Mouse (Mus musculus): ENCODE data around the gene Cd200r4. TPM values are rescaled to one million over a fixed set of nuclear protein-coding genes. Genes with fewer than 3 reads are reported as not detected.

The Cd200r4 gene
- not detected in 2 replicates for polyA plus RNA-seq (2012)

DNA sequence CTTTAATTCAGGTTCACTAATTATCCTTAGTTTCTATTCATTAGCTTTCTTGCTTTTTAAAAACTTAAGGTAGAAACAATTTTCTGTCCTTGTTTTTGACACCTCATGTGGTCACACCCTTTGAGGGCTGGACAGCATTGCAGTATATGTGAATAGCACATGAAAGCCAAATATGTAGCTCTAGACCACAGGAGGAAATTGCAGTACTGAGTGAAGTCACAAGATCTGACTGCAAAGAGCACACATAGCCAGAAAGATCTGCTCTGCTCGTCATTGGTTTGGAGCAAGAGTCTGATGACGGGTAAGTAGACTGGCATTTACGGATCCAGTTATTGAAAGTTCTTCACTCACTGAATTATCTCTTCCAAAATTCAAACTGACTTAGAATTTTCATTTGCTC is at the start of gene Cd200r4:
Cd200r4 (plus strand) TSS at position 190 of the 400 bp plus-strand sequence.
- H3K4me3 ChIP-seq (replicated peaks) = no peak within 1 kb of the TSS
- H3K9me3 ChIP-seq (ENCODE audit: control insufficient read depth, low read length) = no peaks in the 10 kb centered on the region
- H3K36me3 ChIP-seq (ENCODE audit: control insufficient read depth) = no peaks in the 10 kb centered on the region
- no peak for TF ChIP-seq GATA1 (IDR thresholded peaks at IDR 0.05; ENCODE audit: low read length)
- no peak for TF ChIP-seq TAL1 (IDR thresholded peaks at IDR 0.05; ENCODE audit: low read length)
- no peaks in the 10 kb centered on the region for H3K27me3 ChIP-seq (ENCODE audit: control insufficient read depth)
- no peaks in the 10 kb centered on the region for H3K4me1 ChIP-seq (ENCODE audit: control insufficient read depth)

DNA sequence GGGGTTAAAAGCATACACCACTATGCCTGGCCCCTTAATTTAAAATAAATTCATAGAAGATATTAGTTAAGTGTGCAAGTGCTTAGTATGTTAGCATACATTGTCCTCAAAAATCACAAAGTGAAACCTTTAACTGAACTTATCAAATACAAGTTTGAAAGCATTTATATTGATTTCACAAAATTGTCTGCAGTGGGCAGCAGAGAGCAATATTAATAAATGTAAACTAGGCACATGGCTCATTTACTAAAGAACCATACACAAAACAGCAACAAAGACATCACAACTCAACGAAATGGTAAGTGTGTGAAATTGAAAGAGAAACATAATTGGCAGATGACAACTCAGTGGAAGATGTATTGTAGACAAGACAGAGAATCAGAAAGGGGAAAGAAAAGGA is 49.7 kb upstream of the Cd200r4 start:
- Histone ChIP-seq H3K27me3 (ENCODE audit: control insufficient read depth) (0 out of 2 replicates have a peak, but pooled peaks cover 2% of the 10 kb centered on the region), H3K4me1 (ENCODE audit: control insufficient read depth) (peaks cover 16% of the 10 kb centered on the region), H3K4me3 (replicated peaks) (no peak overlapping the region), H3K36me3 (ENCODE audit: control insufficient read depth) (no peaks in the 10 kb centered on the region), H3K9me3 (ENCODE audit: control insufficient read depth, low read length) (no peaks in the 10 kb centered on the region)
- TF ChIP-seq GATA1 (IDR thresholded peaks at IDR 0.05; ENCODE audit: low read length) = no peak
- no peak for TF ChIP-seq TAL1 (IDR thresholded peaks at IDR 0.05; ENCODE audit: low read length)

DNA sequence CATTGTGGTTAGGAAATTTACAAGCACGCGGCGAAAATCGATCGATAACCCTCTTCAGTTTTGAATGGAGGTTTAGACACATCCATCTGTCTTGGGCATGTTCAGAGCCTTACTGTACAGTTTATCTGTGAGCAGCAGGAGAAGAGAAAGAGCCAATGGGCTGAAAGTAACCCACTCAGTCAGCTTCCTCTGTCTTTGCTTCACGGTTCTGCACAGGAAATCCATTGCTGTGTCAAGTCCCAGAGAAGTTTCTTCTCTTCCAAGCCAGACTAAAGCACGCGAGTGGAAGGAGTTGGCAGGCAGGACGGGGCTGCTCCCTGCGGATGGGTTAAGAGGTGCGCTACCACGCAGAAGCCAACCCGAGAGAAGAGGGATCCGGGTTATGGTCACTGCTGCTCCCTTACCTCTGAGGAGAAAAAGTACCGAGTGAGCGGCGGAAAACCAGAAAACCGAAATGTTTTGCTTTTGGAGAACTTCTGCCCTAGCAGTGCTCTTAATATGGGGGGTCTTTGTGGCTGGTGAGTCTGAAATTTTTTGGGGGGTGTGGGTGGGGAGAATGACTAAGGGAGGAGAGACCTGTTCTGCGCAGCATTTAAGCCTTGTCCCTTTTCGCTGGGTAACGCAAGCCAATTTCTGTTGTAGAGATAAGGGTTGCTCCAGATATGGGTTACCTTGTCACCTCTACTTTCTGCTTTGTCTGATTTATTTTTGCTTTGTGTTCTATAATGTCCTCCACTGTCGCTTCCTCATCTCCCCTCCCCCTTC is 45.8 kb upstream of the Cd200r4 start, which contains the start of gene Cd200r1:
Cd200r1 (plus strand) TSS at position 182 of the 765 bp plus-strand sequence.
- TF ChIP-seq TAL1 (IDR thresholded peaks at IDR 0.05; ENCODE audit: low read length) = no peak
- TF ChIP-seq GATA1 (IDR thresholded peaks at IDR 0.05; ENCODE audit: low read length) = no peak
- H3K9me3 ChIP-seq (ENCODE audit: control insufficient read depth, low read length) = no peaks in the 10 kb centered on the region
- H3K4me1 ChIP-seq (ENCODE audit: control insufficient read depth) = peaks cover 17% of the 10 kb centered on the region
- no peaks in the 10 kb centered on the region for H3K36me3 ChIP-seq (ENCODE audit: control insufficient read depth)
- 0 out of 2 replicates have a peak, but pooled peaks cover 2% of the 10 kb centered on the region for H3K27me3 ChIP-seq (ENCODE audit: control insufficient read depth)
- peak within 1 kb of the TSS; percentile 57 for H3K4me3 ChIP-seq (replicated peaks)

DNA sequence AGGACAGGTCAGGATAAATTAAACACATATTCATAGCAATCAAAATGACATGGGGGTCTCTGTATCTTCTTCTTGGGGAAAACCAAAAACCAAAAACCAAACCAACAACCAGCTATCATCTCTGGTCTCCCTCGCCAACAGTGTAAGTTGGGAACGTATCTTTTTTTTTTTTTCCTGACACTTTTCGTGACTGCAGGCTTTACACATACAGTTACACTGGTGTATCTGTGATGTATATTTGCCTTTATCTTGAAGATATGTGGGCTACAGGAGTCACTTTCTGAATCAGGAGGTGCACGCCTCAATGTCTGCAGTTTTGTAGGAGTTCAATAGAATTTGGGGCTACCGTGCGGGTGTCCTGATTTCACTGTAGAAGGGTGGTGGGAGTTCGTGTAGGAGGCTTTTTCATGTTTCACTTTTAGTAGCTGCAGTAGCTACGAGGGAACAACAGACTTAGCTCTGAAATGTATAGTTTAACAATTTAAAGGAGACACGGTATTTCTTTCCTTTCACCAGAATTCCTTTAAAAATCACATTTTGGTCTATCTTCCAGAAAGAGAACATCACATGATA is 45.1 kb upstream of the Cd200r4 start:
- Histone ChIP-seq H3K9me3 (ENCODE audit: control insufficient read depth, low read length) (no peaks in the 10 kb centered on the region), H3K4me1 (ENCODE audit: control insufficient read depth) (peaks cover 17% of the 10 kb centered on the region), H3K27me3 (ENCODE audit: control insufficient read depth) (0 out of 2 replicates have a peak, but pooled peaks cover 2% of the 10 kb centered on the region), H3K4me3 (replicated peaks) (peak overlapping the region; percentile 57), H3K36me3 (ENCODE audit: control insufficient read depth) (no peaks in the 10 kb centered on the region)
- TF ChIP-seq TAL1 (IDR thresholded peaks at IDR 0.05; ENCODE audit: low read length) (no peak), GATA1 (IDR thresholded peaks at IDR 0.05; ENCODE audit: low read length) (no peak)

DNA sequence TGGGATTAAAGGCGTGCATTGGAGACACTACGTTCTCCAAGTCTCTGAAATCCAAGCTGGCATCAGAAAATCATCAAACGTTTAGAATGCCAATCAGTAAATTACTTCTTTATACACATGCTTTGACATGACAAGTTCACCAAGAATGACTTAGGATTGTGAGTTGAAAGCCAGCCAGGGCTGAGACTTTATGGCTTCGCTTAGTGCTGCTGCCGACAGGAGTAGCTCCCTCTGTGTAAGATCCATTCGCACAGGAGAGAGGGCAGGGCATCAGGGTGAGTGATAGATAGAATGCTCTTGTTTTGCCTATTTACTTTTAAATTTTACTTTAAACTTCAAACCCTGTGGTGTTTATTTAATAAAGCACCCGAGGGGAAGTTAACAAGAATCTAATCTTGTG is 44.0 kb upstream of the Cd200r4 start:
- 0 out of 2 replicates have a peak, but pooled peaks cover 2% of the 10 kb centered on the region for H3K27me3 ChIP-seq (ENCODE audit: control insufficient read depth)
- TF ChIP-seq GATA1 (IDR thresholded peaks at IDR 0.05; ENCODE audit: low read length) = no peak
- no peak for TF ChIP-seq TAL1 (IDR thresholded peaks at IDR 0.05; ENCODE audit: low read length)
- no peaks in the 10 kb centered on the region for H3K36me3 ChIP-seq (ENCODE audit: control insufficient read depth)
- H3K4me3 ChIP-seq (replicated peaks) = no peak overlapping the region
- H3K9me3 ChIP-seq (ENCODE audit: control insufficient read depth, low read length) = no peaks in the 10 kb centered on the region
- peaks cover 18% of the 10 kb centered on the region for H3K4me1 ChIP-seq (ENCODE audit: control insufficient read depth)

DNA sequence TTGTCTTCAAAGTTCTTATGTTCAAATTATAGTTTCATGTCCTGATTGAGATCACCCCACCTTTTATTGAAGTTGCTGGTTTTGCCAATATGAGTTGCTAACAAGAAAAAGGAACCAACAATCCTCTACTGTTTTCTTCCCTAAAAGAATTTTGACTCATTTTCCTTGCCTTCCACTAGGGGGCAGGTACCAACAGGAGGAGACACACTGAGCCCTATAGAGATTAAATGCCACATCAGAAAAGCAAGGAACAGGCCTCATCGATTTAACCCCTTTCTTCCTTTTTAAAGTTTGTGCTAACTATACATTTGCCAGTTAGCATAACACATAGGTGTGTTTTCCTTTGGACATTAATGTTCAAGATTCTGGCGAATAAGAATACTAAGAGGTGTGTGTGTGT is 43.6 kb upstream of the Cd200r4 start:
- no peaks in the 10 kb centered on the region for H3K9me3 ChIP-seq (ENCODE audit: control insufficient read depth, low read length)
- TF ChIP-seq GATA1 (IDR thresholded peaks at IDR 0.05; ENCODE audit: low read length) = no peak
- no peak for TF ChIP-seq TAL1 (IDR thresholded peaks at IDR 0.05; ENCODE audit: low read length)
- peaks cover 20% of the 10 kb centered on the region for H3K4me1 ChIP-seq (ENCODE audit: control insufficient read depth)
- 0 out of 2 replicates have a peak, but pooled peaks cover 2% of the 10 kb centered on the region for H3K27me3 ChIP-seq (ENCODE audit: control insufficient read depth)
- H3K4me3 ChIP-seq (replicated peaks) = no peak overlapping the region
- no peaks in the 10 kb centered on the region for H3K36me3 ChIP-seq (ENCODE audit: control insufficient read depth)

DNA sequence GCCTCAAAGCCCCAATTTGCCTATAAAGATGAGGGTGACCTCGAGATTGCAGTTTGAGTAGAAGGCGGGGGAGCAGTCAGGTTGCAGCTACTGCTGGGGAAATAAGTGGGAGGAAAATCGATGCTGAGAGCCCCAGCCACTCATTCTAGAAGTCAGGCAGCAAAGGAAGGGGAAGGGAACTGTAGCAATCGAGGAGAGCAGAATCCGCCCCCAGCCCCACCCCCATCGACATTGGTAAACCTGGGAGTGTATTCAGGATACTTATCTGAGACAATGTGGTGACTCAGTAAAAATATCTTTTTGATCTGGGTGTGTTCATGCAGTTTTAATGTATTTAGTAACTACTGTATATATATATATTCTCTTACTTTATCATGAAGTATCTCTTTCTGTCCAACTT is 39.0 kb upstream of the Cd200r4 start:
- no peaks in the 10 kb centered on the region for H3K9me3 ChIP-seq (ENCODE audit: control insufficient read depth, low read length)
- no peak for TF ChIP-seq TAL1 (IDR thresholded peaks at IDR 0.05; ENCODE audit: low read length)
- no peak for TF ChIP-seq GATA1 (IDR thresholded peaks at IDR 0.05; ENCODE audit: low read length)
- no peak overlapping the region for H3K4me3 ChIP-seq (replicated peaks)

DNA sequence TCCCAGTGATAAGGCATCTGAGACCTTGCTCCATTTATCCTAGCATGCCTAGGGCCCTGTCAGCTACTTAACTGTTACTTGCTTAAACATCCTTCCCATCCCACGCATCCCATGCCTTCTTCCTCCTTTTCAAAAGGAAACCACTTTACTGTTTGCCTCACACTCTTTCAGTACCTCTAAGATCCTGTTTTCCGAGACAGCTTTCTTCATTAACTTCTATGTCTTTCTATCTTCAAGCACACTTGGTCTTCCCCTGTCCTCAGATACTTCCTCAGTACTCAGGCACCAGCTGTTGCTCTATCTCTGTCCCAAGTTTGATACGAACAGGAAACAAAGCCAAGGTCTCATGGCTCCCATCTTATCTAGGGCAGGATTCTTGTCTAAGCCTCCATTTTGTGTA is 37.9 kb upstream of the Cd200r4 start:
- H3K27me3 ChIP-seq (ENCODE audit: control insufficient read depth) = no peaks in the 10 kb centered on the region
- no peaks in the 10 kb centered on the region for H3K9me3 ChIP-seq (ENCODE audit: control insufficient read depth, low read length)
- H3K4me3 ChIP-seq (replicated peaks) = no peak overlapping the region
- TF ChIP-seq GATA1 (IDR thresholded peaks at IDR 0.05; ENCODE audit: low read length) (no peak), TAL1 (IDR thresholded peaks at IDR 0.05; ENCODE audit: low read length) (no peak)
- peaks cover 5% of the 10 kb centered on the region for H3K4me1 ChIP-seq (ENCODE audit: control insufficient read depth)
- H3K36me3 ChIP-seq (ENCODE audit: control insufficient read depth) = no peaks in the 10 kb centered on the region

More for the DNA sequence above, 39.0 kb upstream of the Cd200r4 start:
- Histone ChIP-seq H3K4me1 (ENCODE audit: control insufficient read depth) (peaks cover 3% of the 10 kb centered on the region; the same call in 1 of the 2 replicates), H3K36me3 (ENCODE audit: control insufficient read depth) (no peaks in the 10 kb centered on the region), H3K27me3 (ENCODE audit: control insufficient read depth) (no peaks in the 10 kb centered on the region)

DNA sequence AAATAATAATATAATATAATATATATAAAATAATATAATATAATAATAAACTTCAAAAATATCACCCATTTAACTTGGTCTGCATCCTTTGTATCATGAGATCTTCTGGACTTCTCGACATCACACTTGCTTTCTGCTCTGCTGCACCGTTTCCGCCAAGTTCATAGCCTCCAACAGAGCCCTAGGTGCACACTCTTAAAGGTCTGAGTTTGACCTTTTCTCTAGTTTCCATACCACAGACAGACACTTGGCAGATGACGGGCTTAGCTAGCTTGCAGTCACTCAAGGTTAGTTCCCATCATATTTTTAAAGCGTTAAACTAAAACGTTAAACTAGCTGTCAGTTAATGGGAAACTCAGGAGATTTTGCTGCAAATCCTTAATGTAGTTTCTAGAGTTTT is 37.3 kb upstream of the Cd200r4 start:
- Histone ChIP-seq H3K36me3 (ENCODE audit: control insufficient read depth) (no peaks in the 10 kb centered on the region), H3K9me3 (ENCODE audit: control insufficient read depth, low read length) (no peaks in the 10 kb centered on the region), H3K4me3 (replicated peaks) (no peak overlapping the region), H3K4me1 (ENCODE audit: control insufficient read depth) (peaks cover 9% of the 10 kb centered on the region), H3K27me3 (ENCODE audit: control insufficient read depth) (no peaks in the 10 kb centered on the region)
- no peak for TF ChIP-seq GATA1 (IDR thresholded peaks at IDR 0.05; ENCODE audit: low read length)
- no peak for TF ChIP-seq TAL1 (IDR thresholded peaks at IDR 0.05; ENCODE audit: low read length)
